Mouse (Mus musculus) skeletal muscle tissue, adult 2 months (tissue): Measurements from ENCODE around the gene Olfr224.
"Not testable (repeated sequence)": the region's sequence is repeated elsewhere in the genome, so short reads cannot be mapped to it uniquely, and the experiment has no call there.

ENCODE experiments used
- DNase-seq: peaks from one replicate; pipeline ENCODE4 v3.0.0-alpha.2; 2012; ENCODE audit warnings: low read depth, low spot score

The Olfr224 gene

GRCm38 (mm10) chr11:58518916-58519315, 51.4 kb downstream of the Olfr224 start:
- not testable (repeated sequence) for DNase-seq
